Mouse (Mus musculus) forebrain, embryonic 10.5 days (tissue): ENCODE measurements around the gene Ofd1. TPM values are rescaled to one million over a fixed set of nuclear protein-coding genes. Genes with fewer than 3 reads are reported as not detected.
A peak's percentile ranks its signal among the peaks of the same experiment; 100 is the strongest.

Experiments used
- DNase-seq: peaks from one replicate; pipeline ENCODE4 v3.0.0-alpha.2; 2017; ENCODE audit warnings: low spot score; ENCODE audit errors: extremely low spot score
- H3K27ac ChIP-seq: fragments of 300-500 bp; sonication (generic); 2 replicates; pipeline ENCODE4 v1.5.1; 2016; ENCODE audit warnings: mild to moderate bottlenecking
- H3K27me3 ChIP-seq: fragments of 300-500 bp; sonication (generic); 2 replicates; pipeline ENCODE4 v1.6.1; 2016; ENCODE audit warnings: mild to moderate bottlenecking; ENCODE audit not compliant: poor library complexity, severe bottlenecking
- H3K36me3 ChIP-seq: fragments of 300-500 bp; sonication (generic); replicated peaks from 2 replicates; pipeline ENCODE4 v1.6.1; 2016; ENCODE audit warnings: mild to moderate bottlenecking, moderate library complexity
- H3K4me1 ChIP-seq: fragments of 300-500 bp; sonication (generic); 2 replicates; pipeline ENCODE4 v1.6.1; 2016
- H3K4me3 ChIP-seq: fragments of 300-500 bp; sonication (generic); 2 replicates; pipeline ENCODE4 v1.5.1; 2016; ENCODE audit warnings: mild to moderate bottlenecking, moderate library complexity
- H3K9me3 ChIP-seq: fragments of 300-500 bp; sonication (generic); 2 replicates; pipeline ENCODE4 v1.6.1; 2016; ENCODE audit warnings: mild to moderate bottlenecking, moderate library complexity
- WGBS: fragments of 180-500 bp; shearing (Covaris S2); methylation state at CpG from one replicate; pipeline ENCODE4 v1.1.7; 2016; 5-methylcytosine and 5-hydroxymethylcytosine counted together
- polyA plus RNA-seq: library from polyadenylated mRNA; unstranded; fragments of >200 nt; fragmentation: Nextera tagmentation; extraction: Ambion mirVana; gene quantifications from 2 replicates; pipeline ENCODE4 v1.2.1, GENCODE M21; 2016

Gene Ofd1
- 6.7 and 7.2 TPM in 2 replicates for polyA plus RNA-seq

DNA sequence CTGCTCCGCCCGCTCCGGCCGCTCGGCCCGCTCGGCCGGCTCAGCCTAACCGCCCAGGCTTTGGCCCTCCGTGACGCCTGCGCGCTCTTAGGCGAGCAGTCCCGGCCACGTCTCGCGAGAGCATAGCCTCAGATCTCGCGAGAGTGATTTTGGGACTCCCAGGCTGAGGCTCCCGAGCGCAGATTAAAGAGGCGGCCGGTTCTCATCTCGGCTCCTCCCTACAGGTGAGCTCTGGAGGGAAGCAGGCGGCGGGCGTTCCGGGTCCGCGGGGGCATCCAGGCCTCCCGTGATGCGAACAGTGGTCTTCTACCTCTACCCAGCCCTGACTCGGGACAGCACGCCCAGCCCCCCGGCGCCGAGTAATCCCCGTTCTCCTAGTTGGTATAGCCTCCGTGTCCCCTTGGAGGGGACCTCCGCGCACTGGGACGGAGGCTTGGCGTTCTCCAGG lies at the start of gene Ofd1:
TSS of gene Ofd1 (minus strand) at position 89 of the 448 bp plus-strand sequence.
- WGBS, result 15% methylated on average over 44 of the region's 44 CpGs
- Histone ChIP-seq H3K27ac (peak within 1 kb of the TSS; percentile 92), H3K27me3 (peaks cover 94% of the 10 kb centered on the region), H3K4me3 (peak within 1 kb of the TSS; percentile 64), H3K36me3 (no peaks in the 10 kb centered on the region), H3K4me1 (peaks cover 11% of the 10 kb centered on the region), H3K9me3 (no peaks in the 10 kb centered on the region)
- peak; percentile 78 for DNase-seq

- H3K4me3 ChIP-seq, result peak within 1 kb of the TSS; percentile 67
- peak within 1 kb of the TSS; percentile 92 for H3K27ac ChIP-seq
- H3K9me3 ChIP-seq, result no peaks in the 10 kb centered on the region
- WGBS, result 17% methylated on average over 40 of the region's 41 CpGs
- H3K4me1 ChIP-seq, result 0 out of 2 replicates have a peak, but pooled peaks cover 4% of the 10 kb centered on the region
- peaks cover 18% of the 10 kb centered on the region; the same call in 1 of the 2 replicates for H3K36me3 ChIP-seq
- peak; percentile 90 for DNase-seq
- H3K27me3 ChIP-seq, result peaks cover 70% of the 10 kb centered on the region
Measured at GRCm38 (mm10) chrX:166479365-166479983, 39.0 kb upstream of the Ofd1 start, which contains the start of gene Rab9. Gene Rab9 (minus strand): TSS chrX:166479867.

GRCm38 (mm10) chrX:166478631-166479364 lies 38.3 kb upstream of the Ofd1 start:
- 0 out of 2 replicates have a peak, but pooled peaks cover 4% of the 10 kb centered on the region for H3K4me1 ChIP-seq
- no peak for DNase-seq
- peaks cover 18% of the 10 kb centered on the region; the same call in 1 of the 2 replicates for H3K36me3 ChIP-seq
- no peaks in the 10 kb centered on the region for H3K9me3 ChIP-seq
- 19% methylated on average over 28 of the region's 28 CpGs for WGBS
- H3K27me3 ChIP-seq, result peaks cover 71% of the 10 kb centered on the region
- H3K4me3 ChIP-seq, result peak overlapping the region; percentile 67
- peak overlapping the region; percentile 92 for H3K27ac ChIP-seq

DNA sequence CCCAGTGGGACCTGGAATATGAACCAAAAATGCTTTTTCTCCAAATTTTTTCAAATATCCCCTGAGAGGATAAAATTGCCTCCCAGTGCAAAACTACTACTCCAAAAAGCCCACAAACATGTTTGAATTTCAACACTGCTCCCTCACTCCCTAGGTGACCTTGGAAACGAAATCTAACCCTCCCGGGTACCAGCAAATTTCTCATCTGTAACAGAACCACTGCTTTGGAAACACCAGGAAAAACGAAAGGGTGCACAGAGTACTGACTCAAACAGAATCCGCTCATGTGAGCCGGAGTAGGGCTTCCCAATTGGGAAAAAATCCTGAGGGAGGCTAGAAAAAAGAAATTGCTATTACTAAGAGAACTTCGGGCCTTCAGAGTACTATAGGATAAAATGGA lies 36.9 kb upstream of the Ofd1 start:
- WGBS, result 85% methylated on average over 6 of the region's 6 CpGs

DNA sequence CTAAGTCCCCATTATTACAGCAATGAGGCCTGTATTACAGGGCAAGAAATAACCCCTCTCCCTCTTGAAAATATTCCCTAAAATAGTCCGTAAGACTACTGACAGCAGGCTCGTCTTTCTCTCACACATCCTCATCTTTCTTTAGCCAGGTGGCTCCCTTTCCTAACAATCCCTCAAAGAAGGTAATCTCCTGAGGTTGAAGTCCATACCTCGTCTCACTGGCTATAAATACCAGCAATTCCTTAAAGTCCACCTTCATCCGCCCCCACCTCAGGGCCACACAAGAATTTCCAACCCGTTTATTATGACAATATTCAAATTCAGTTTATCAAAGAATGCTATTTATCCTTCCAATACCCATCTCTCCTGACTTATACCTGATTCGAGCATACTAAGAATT lies 32.1 kb upstream of the Ofd1 start:
- DNase-seq, result no peak
- no peaks in the 10 kb centered on the region for H3K9me3 ChIP-seq
- H3K27ac ChIP-seq, result no peak overlapping the region
- 84% methylated on average over 6 of the region's 6 CpGs for WGBS
- 0 out of 2 replicates have a peak, but pooled peaks cover 4% of the 10 kb centered on the region for H3K4me1 ChIP-seq
- no peak overlapping the region for H3K4me3 ChIP-seq
- H3K36me3 ChIP-seq, result peaks cover 43% of the 10 kb centered on the region
- peaks cover 89% of the 10 kb centered on the region for H3K27me3 ChIP-seq

More for the DNA sequence above, 36.9 kb upstream of the Ofd1 start:
- Histone ChIP-seq H3K4me1 (0 out of 2 replicates have a peak, but pooled peaks cover 4% of the 10 kb centered on the region), H3K27ac (no peak overlapping the region), H3K36me3 (peaks cover 21% of the 10 kb centered on the region; the same call in 1 of the 2 replicates), H3K27me3 (peaks cover 71% of the 10 kb centered on the region), H3K9me3 (no peaks in the 10 kb centered on the region), H3K4me3 (peak overlapping the region; percentile 16; the same call in 1 of the 2 replicates)
- DNase-seq, result no peak

DNA sequence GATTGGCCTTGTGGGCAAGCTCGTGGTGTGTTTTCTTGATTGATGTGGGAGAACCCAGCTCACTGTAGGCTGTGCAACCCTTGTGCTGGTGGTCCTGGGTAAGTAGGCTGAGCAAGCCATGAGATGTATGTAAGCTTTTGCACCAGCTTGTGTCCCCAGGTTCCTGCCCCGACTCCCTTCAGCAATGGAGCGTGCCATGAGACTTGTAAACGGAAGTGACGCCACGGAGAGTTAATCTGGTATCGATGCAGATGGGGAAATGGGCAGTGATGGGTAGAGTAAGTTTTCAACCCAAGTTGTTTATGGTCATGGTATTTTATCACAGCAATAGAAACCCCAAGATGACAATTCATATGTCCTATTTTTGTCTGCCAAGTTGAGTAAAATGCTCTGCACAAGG lies 27.8 kb upstream of the Ofd1 start:
- Histone ChIP-seq H3K4me3 (no peak overlapping the region), H3K4me1 (no peaks in the 10 kb centered on the region), H3K27ac (no peak overlapping the region), H3K36me3 (peaks cover 34% of the 10 kb centered on the region), H3K9me3 (no peaks in the 10 kb centered on the region), H3K27me3 (peaks cover 70% of the 10 kb centered on the region)
- 96% methylated on average over 7 of the region's 7 CpGs for WGBS
- no peak for DNase-seq

DNA sequence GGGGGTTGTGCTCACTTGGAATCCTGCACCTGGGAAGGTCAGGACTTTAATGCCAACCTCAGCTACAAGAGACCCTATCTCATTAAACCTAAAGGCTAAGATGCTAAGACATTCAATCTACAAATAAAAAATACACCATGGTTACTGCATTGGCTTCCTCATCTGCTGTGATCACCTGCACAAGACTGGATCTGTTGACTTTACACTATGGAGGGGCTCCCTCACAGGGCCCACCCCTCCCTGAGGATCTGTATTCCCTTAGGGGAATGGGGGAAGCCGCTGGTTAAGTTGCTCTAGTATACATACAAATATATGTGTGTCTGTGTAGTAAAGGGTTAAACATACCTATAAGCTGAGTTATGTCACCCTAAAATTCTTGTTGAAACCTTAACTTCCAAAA lies 15.0 kb upstream of the Ofd1 start:
- DNase-seq, result no peak
- WGBS, result 84% methylated on average over 1 of the region's 1 CpGs
- Histone ChIP-seq H3K27ac (no peak overlapping the region), H3K4me1 (no peaks in the 10 kb centered on the region), H3K9me3 (no peaks in the 10 kb centered on the region), H3K4me3 (no peak overlapping the region), H3K27me3 (peaks cover 45% of the 10 kb centered on the region), H3K36me3 (peaks cover 40% of the 10 kb centered on the region)

DNA sequence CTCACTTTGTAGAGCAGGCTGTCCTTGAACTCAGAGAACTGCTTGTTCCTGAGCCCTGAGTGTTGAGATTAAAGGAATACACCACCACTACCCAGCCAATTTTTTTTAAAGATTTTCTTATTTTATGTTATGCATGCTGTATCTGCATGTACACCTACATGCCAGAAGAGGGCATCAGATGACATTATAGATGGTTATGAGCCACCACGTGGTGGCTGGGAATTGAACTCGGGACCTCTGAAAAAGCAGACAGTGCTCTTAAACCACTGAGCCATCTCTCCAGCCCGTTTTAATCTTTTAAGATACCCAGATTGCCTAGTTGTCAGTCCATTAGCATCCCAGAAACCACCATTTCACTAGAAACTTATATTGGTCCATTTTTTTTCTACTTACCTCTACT lies 13.8 kb upstream of the Ofd1 start:
- no peaks in the 10 kb centered on the region for H3K4me1 ChIP-seq
- H3K9me3 ChIP-seq, result no peaks in the 10 kb centered on the region
- 71% methylated on average over 3 of the region's 3 CpGs for WGBS
- peaks cover 45% of the 10 kb centered on the region for H3K36me3 ChIP-seq
- H3K27me3 ChIP-seq, result peaks cover 49% of the 10 kb centered on the region
- no peak for DNase-seq
- no peak overlapping the region for H3K27ac ChIP-seq
- H3K4me3 ChIP-seq, result no peak overlapping the region

GRCm38 (mm10) chrX:166453532-166453931 lies 13.0 kb upstream of the Ofd1 start:
- H3K27me3 ChIP-seq, result peaks cover 54% of the 10 kb centered on the region
- 87% methylated on average over 6 of the region's 6 CpGs for WGBS
- no peaks in the 10 kb centered on the region for H3K4me1 ChIP-seq

GRCm38 (mm10) chrX:166444552-166444951 lies 4.0 kb upstream of the Ofd1 start:
- 83% methylated on average over 3 of the region's 3 CpGs for WGBS
- DNase-seq, result no peak
- no peak overlapping the region for H3K4me3 ChIP-seq
- no peak overlapping the region for H3K27ac ChIP-seq
- peaks cover 9% of the 10 kb centered on the region for H3K4me1 ChIP-seq
- H3K36me3 ChIP-seq, result no peaks in the 10 kb centered on the region; the same call in 1 of the 2 replicates
- H3K27me3 ChIP-seq, result peaks cover 88% of the 10 kb centered on the region
- no peaks in the 10 kb centered on the region for H3K9me3 ChIP-seq

More at GRCm38 (mm10) chrX:166453532-166453931, 13.0 kb upstream of the Ofd1 start:
- Histone ChIP-seq H3K27ac (no peak overlapping the region), H3K4me3 (no peak overlapping the region), H3K9me3 (no peaks in the 10 kb centered on the region), H3K36me3 (peaks cover 45% of the 10 kb centered on the region)
- no peak for DNase-seq

DNA sequence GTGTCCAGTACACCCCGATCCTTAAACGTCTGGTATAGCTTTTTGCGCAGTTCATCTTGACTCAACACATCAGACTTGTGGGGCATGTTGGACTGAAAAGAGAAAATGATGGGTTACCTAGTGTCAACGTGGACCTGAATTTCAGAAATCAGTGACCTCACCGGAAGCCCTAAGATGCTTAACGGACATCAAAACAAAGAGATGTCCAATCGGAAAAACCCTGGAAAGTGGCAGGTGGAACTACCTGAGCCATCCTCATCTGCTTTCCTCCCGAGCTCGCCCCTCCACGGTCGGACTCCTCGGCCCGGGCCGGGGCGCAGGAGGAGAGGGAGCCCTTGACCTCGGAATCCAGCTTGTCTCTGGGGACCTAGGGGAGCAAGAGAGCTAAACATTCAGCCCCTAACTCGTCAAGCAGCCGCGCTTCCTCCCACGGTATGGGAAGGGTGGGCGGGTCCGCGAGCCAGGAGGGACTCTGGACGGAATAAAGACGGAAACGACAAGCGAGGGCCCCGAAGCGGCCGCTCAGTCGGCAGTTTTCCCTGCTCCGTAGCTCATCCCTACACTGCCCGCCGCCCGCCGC lies 378 bp downstream of the Ofd1 start, which contains the start of gene Trappc2:
TSS of gene Trappc2 (plus strand) at position 539 of the 580 bp plus-strand sequence.
- Histone ChIP-seq H3K4me3 (peak within 1 kb of the TSS; percentile 64), H3K27ac (peak within 1 kb of the TSS; percentile 92), H3K27me3 (peaks cover 94% of the 10 kb centered on the region), H3K9me3 (no peaks in the 10 kb centered on the region), H3K4me1 (peaks cover 11% of the 10 kb centered on the region), H3K36me3 (0 out of 2 replicates have a peak, but pooled peaks cover 2% of the 10 kb centered on the region)
- no peak for DNase-seq
- 10% methylated on average over 28 of the region's 36 CpGs for WGBS

- peaks cover 4% of the 10 kb centered on the region; the same call in 1 of the 2 replicates for H3K4me1 ChIP-seq
- 79% methylated on average over 2 of the region's 2 CpGs for WGBS
- DNase-seq, result no peak
- peaks cover 57% of the 10 kb centered on the region for H3K27me3 ChIP-seq
- H3K36me3 ChIP-seq, result 0 out of 2 replicates have a peak, but pooled peaks cover 4% of the 10 kb centered on the region
- H3K27ac ChIP-seq, result no peak overlapping the region
- H3K9me3 ChIP-seq, result no peaks in the 10 kb centered on the region
- no peak overlapping the region for H3K4me3 ChIP-seq
Measured at GRCm38 (mm10) chrX:166434812-166435211, 5.7 kb downstream of the Ofd1 start.
